Mouse (Mus musculus): Measurements from ENCODE around the gene Dgat2l6.

Gene Dgat2l6

GRCm38 (mm10) chrX:100524471-100524870 is at the start of gene Dgat2l6:
Dgat2l6 (plus strand) TSS chrX:100524838.
- DNase-seq (ENCODE audit: low read depth, low spot score), result no peak

- no peak for DNase-seq (ENCODE audit: low read depth, low spot score)
Measured at GRCm38 (mm10) chrX:100475569-100476223, 48.9 kb upstream of the Dgat2l6 start.

- no peak for DNase-seq (ENCODE audit: low read depth, low spot score)
Measured at GRCm38 (mm10) chrX:100480317-100480716, 44.3 kb upstream of the Dgat2l6 start.

- DNase-seq (ENCODE audit: low read depth, low spot score), result no peak
Measured at GRCm38 (mm10) chrX:100493500-100494067, 31.1 kb upstream of the Dgat2l6 start.

GRCm38 (mm10) chrX:100494068-100494978 is 30.3 kb upstream of the Dgat2l6 start, which contains the start of gene Igbp1:
Igbp1 (plus strand) TSS chrX:100494291.
- DNase-seq (ENCODE audit: low read depth, low spot score), result peak; percentile 25

- DNase-seq (ENCODE audit: low read depth, low spot score), result no peak
Measured at GRCm38 (mm10) chrX:100504175-100504851, 20.3 kb upstream of the Dgat2l6 start.

- no peak for DNase-seq (ENCODE audit: low read depth, low spot score)
Measured at GRCm38 (mm10) chrX:100508164-100508563, 16.5 kb upstream of the Dgat2l6 start.

GRCm38 (mm10) chrX:100509921-100510320 is 14.7 kb upstream of the Dgat2l6 start:
- no peak for DNase-seq (ENCODE audit: low read depth, low spot score)

- DNase-seq (ENCODE audit: low read depth, low spot score), result no peak
Measured at GRCm38 (mm10) chrX:100516683-100517082, 8.0 kb upstream of the Dgat2l6 start.

- no peak for DNase-seq (ENCODE audit: low read depth, low spot score)
Measured at GRCm38 (mm10) chrX:100517626-100518025, 7.0 kb upstream of the Dgat2l6 start.

- DNase-seq (ENCODE audit: low read depth, low spot score), result no peak
Measured at GRCm38 (mm10) chrX:100518532-100518931, 6.1 kb upstream of the Dgat2l6 start.

- no peak for DNase-seq (ENCODE audit: low read depth, low spot score)
Measured at GRCm38 (mm10) chrX:100556026-100556425, 31.4 kb downstream of the Dgat2l6 start.

GRCm38 (mm10) chrX:100565696-100566095 is 41.1 kb downstream of the Dgat2l6 start:
- no peak for DNase-seq (ENCODE audit: low read depth, low spot score)

- DNase-seq (ENCODE audit: low read depth, low spot score), result no peak
Measured at GRCm38 (mm10) chrX:100571951-100572350, 47.3 kb downstream of the Dgat2l6 start, which contains the start of gene Awat1. Awat1 (plus strand) TSS chrX:100572251.

- DNase-seq (ENCODE audit: low read depth, low spot score), result no peak
Measured at GRCm38 (mm10) chrX:100594791-100595190, 70.2 kb downstream of the Dgat2l6 start, which contains the start of gene P2ry4. P2ry4 (minus strand) TSS chrX:100594869.

Data from c-Kit-negative CD71-positive TER-119-positive erythroid progenitor cells, embryonic 14.5 days (primary cell).